Mouse (Mus musculus) neural tube, embryonic 12.5 days (tissue): ENCODE measurements at regions not wholly inside any gene's neighbourhood (a gene's known extent, or its start where the extent isn't known, plus 50 kb on each side); places are given as distances from the start of the nearest gene placed in this dataset.

Source experiments
- ATAC-seq: fragments of 200-750 bp; cut with Nextera tagmentation; 2 replicates; pipeline ENCODE4 v1.8.0; 2017; ENCODE audit warnings: low read depth, mild to moderate bottlenecking, moderate TSS enrichment, moderate library complexity; ENCODE audit not compliant: low FRiP score
- H3K27ac ChIP-seq: fragments of 300-500 bp; sonication (generic); 2 replicates; pipeline ENCODE4 v1.5.1; 2016
- H3K27me3 ChIP-seq: fragments of 300-500 bp; sonication (generic); replicated peaks from 2 replicates; pipeline ENCODE4 v1.6.1; 2016; ENCODE audit warnings: mild to moderate bottlenecking
- H3K36me3 ChIP-seq: fragments of 300-500 bp; sonication (generic); 2 replicates; pipeline ENCODE4 v1.6.1; 2016; ENCODE audit warnings: mild to moderate bottlenecking
- H3K4me1 ChIP-seq: fragments of 300-500 bp; sonication (generic); 2 replicates; pipeline ENCODE4 v1.6.1; 2016
- H3K4me2 ChIP-seq: fragments of 300-500 bp; sonication (generic); replicated peaks from 2 replicates; pipeline ENCODE4 v1.6.1; 2016; ENCODE audit warnings: mild to moderate bottlenecking
- H3K4me3 ChIP-seq: fragments of 300-500 bp; sonication (generic); 2 replicates; pipeline ENCODE4 v1.5.1; 2016
- H3K9ac ChIP-seq: fragments of 300-500 bp; sonication (generic); 2 replicates; pipeline ENCODE4 v1.6.1; 2016; ENCODE audit warnings: mild to moderate bottlenecking
- H3K9me3 ChIP-seq: fragments of 300-500 bp; sonication (generic); 2 replicates; pipeline ENCODE4 v1.6.1; 2016; ENCODE audit warnings: mild to moderate bottlenecking
- WGBS: fragments of 180-500 bp; shearing (Covaris S2); methylation state at CpG from one replicate; pipeline ENCODE4 v1.1.7; 2016; 5-methylcytosine and 5-hydroxymethylcytosine counted together

DNA sequence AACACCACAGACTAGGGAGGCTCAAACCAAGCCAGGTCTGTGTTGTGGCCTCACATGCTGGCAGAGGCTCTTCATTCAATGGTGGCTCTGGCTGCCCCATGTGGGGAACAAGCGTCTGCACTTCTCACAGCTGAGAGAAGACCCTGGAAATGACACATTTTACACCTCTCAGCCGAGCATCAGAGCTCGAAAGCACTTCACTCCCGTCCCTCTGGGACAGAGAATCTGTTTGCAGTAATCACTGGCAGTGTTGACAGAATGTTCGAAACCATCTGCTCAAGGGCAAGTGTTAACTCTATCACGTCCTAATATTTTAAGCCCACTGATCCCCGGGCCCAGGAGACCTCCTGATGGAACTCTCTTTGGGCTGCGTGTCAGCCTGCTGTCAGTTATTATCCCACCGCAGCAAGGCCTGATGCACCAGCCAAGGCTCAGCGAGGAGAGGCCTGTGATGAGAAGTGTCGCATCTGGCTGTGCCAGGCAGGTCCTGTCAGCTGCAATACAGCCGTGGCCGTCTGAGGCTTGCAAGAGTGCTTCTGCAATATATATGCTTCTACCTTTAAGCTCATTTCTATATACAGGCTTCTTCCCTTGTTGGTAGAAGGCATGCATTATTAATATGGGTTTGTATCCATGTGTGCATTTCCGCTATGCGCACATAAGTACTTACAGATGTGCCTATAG, 241.5 kb upstream of the Dnajc19 start:
- Histone ChIP-seq H3K4me1 (no peaks in the 10 kb centered on the region), H3K36me3 (no peaks in the 10 kb centered on the region), H3K27ac (no peak overlapping the region), H3K4me3 (no peak overlapping the region), H3K9me3 (no peaks in the 10 kb centered on the region), H3K9ac (no peak overlapping the region), H3K4me2 (no peak overlapping the region), H3K27me3 (0 out of 2 replicates have a peak, but pooled peaks cover 6% of the 10 kb centered on the region)
- ATAC-seq, result peak; percentile 69; the same call in 1 of the 2 replicates
- WGBS, result 40% methylated on average over 15 of the region's 15 CpGs

DNA sequence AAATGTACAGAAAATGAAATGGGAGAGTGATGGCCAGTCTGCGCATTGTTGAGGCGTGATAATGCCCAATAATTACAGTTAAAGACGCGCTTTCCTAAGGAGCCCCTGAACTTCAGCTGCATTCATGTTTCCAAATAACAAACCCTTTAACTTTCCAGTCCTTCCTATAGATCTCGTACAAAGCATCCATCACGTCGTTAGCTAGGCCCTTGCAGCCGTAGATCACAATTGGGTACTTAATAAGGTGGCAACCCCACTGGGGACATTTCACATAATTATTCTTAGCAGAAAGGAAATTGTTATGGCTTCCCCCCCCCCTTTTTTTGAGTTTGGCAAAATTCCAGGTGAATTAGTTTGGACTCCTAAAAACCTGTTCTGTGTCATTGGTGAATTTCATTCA, 233.7 kb upstream of the Dnajc19 start:
- Histone ChIP-seq H3K9ac (no peak overlapping the region), H3K4me2 (no peak overlapping the region), H3K27ac (no peak overlapping the region), H3K9me3 (no peaks in the 10 kb centered on the region), H3K27me3 (no peaks in the 10 kb centered on the region), H3K36me3 (no peaks in the 10 kb centered on the region), H3K4me3 (no peak overlapping the region), H3K4me1 (no peaks in the 10 kb centered on the region)
- no peak for ATAC-seq
- 60% methylated on average over 8 of the region's 8 CpGs for WGBS

DNA sequence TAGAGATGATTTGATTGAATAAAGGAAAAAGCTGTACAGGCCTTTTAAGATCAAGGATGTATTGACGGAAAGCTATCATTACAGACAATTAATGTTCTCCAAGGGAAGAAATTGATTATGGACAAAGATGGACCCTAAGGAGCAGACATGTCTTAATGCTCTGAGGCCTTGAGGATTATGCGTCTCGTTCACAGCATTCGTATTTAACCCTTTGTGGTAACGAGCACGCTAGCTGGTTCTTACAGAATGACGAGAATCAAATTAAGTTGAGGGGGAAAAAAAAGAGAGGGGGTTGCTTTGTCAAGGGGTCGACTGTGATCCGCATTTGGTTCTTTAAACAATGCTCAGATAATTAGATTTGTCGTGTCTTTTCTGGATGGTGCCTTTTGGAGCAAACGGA, 233.3 kb upstream of the Dnajc19 start:
- WGBS, result 68% methylated on average over 11 of the region's 11 CpGs
- H3K4me2 ChIP-seq, result no peak overlapping the region
- H3K27me3 ChIP-seq, result no peaks in the 10 kb centered on the region
- no peak overlapping the region for H3K9ac ChIP-seq
- H3K9me3 ChIP-seq, result no peaks in the 10 kb centered on the region
- no peaks in the 10 kb centered on the region for H3K36me3 ChIP-seq
- H3K27ac ChIP-seq, result no peak overlapping the region
- H3K4me3 ChIP-seq, result no peak overlapping the region
- ATAC-seq, result no peak
- H3K4me1 ChIP-seq, result no peaks in the 10 kb centered on the region

DNA sequence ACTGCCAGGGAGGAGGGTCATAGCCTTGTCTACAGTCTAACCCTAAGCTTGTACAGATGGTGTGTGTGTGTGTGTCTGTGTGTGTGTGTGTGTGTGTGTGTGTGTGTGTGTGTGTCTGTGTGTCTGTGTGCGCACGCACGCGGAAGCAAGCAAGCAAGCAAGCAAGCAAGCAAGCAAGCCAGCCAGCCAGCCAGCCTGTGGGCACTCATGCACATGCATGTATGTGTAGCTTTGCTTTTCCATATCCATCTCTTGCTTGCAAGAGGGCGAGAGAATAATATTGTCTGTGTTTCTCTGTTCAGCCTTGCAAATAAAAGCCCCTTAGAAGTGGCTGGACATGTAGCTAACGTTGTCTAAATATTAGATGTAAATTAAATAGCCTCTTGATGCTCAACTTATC, 230.8 kb upstream of the Dnajc19 start:
- 87% methylated on average over 6 of the region's 6 CpGs for WGBS
- H3K4me3 ChIP-seq, result no peak overlapping the region
- no peak overlapping the region for H3K27ac ChIP-seq
- no peak for ATAC-seq
- H3K27me3 ChIP-seq, result no peaks in the 10 kb centered on the region
- no peaks in the 10 kb centered on the region for H3K36me3 ChIP-seq
- H3K4me2 ChIP-seq, result no peak overlapping the region
- H3K9me3 ChIP-seq, result no peaks in the 10 kb centered on the region
- no peaks in the 10 kb centered on the region for H3K4me1 ChIP-seq
- no peak overlapping the region for H3K9ac ChIP-seq

DNA sequence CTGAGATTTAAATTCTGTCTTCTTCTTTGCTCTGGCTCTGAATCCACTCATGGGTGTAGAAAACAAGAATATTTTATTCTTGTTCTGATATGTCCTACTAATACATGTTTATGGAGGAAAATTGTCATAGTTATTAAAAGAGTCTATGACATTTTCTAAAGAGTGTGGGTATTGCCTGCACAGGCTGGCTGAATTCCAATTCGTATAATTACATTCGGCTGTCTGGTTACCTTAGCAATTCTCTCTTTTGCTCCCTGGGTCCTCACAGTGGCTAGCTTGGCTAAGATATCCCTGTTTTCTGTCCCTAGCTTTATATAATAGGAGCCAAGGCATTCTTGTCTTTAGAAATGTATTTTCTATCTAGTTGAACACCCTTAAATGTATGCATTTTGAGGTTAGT, 218.5 kb upstream of the Dnajc19 start:
- H3K27ac ChIP-seq, result no peak overlapping the region
- ATAC-seq, result no peak
- H3K4me2 ChIP-seq, result no peak overlapping the region
- no peaks in the 10 kb centered on the region for H3K4me1 ChIP-seq
- H3K27me3 ChIP-seq, result no peaks in the 10 kb centered on the region
- H3K36me3 ChIP-seq, result no peaks in the 10 kb centered on the region
- H3K9ac ChIP-seq, result no peak overlapping the region
- no peak overlapping the region for H3K4me3 ChIP-seq
- 79% methylated on average over 2 of the region's 2 CpGs for WGBS
- H3K9me3 ChIP-seq, result no peaks in the 10 kb centered on the region

DNA sequence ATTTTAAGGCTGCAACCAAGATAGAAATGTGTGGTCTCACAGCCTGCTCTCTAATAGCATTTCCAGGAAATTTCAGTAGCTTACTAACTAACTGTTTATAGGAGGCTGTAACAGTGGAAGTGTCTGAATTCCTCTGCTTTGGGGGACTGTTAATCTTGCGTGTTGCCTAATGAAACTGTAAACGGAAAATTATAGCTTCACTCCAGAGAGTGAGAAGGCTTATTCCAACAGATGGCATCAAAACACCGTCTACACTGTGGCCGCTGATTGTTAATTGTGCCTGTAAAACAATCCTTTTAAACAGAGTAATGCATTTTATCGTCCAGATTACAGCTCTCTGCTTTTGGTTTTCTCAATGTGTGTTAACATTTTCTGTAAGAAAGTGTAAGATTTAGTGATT, 206.7 kb upstream of the Dnajc19 start:
- H3K9me3 ChIP-seq, result no peaks in the 10 kb centered on the region
- no peaks in the 10 kb centered on the region for H3K27me3 ChIP-seq
- H3K9ac ChIP-seq, result no peak overlapping the region
- no peak for ATAC-seq
- no peak overlapping the region for H3K27ac ChIP-seq
- H3K36me3 ChIP-seq, result no peaks in the 10 kb centered on the region
- 53% methylated on average over 5 of the region's 5 CpGs for WGBS
- H3K4me2 ChIP-seq, result no peak overlapping the region
- no peak overlapping the region for H3K4me3 ChIP-seq
- H3K4me1 ChIP-seq, result no peaks in the 10 kb centered on the region

DNA sequence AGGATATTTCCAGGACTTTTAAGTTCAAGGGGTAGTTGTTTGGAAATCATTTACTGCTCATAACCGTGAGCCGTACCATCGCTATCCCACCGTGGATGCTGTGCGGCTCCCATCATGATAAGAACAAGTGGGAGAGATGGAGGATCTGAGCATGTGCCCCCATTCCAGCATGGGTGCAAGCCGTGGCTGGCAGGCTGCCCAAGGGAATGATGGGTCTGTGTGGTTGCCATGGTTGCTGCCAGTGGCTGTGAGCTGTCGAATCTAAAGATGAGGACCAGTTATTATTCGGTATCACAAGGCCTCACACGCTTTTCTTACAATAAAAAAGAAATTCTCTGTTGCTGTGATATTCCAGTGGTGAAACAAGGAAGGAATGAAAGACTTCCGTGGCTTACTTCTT, 189.0 kb upstream of the Dnajc19 start:
- H3K4me2 ChIP-seq, result no peak overlapping the region
- H3K9me3 ChIP-seq, result no peaks in the 10 kb centered on the region
- ATAC-seq, result no peak
- H3K36me3 ChIP-seq, result no peaks in the 10 kb centered on the region
- no peak overlapping the region for H3K9ac ChIP-seq
- H3K4me1 ChIP-seq, result peaks cover 14% of the 10 kb centered on the region
- H3K4me3 ChIP-seq, result no peak overlapping the region
- no peak overlapping the region for H3K27ac ChIP-seq
- no peaks in the 10 kb centered on the region for H3K27me3 ChIP-seq
- WGBS, result 88% methylated on average over 10 of the region's 10 CpGs

DNA sequence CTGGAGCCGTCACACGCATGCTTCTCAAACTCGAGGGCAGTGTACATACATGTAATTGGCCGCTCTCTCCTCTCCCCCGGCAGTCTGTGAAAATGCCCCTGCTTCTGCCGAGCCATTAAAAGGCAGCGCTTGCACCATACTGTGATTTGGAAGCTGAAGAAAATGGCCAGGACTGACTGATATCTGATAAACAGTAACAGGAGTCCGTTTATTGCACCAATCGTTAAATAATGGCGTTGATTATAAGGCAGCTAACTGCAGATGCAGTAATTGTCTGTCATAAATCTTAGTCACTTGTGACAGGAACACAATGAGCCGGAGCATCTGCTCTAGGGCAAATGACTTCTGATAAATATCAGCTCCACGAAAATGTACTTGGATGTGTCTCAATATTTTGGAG, 185.3 kb upstream of the Dnajc19 start:
- Histone ChIP-seq H3K4me1 (peaks cover 14% of the 10 kb centered on the region), H3K4me2 (peak overlapping the region; percentile 14; the same call in 1 of the 2 replicates), H3K27me3 (no peaks in the 10 kb centered on the region), H3K4me3 (no peak overlapping the region), H3K36me3 (no peaks in the 10 kb centered on the region), H3K9me3 (no peaks in the 10 kb centered on the region), H3K9ac (no peak overlapping the region), H3K27ac (no peak overlapping the region)
- ATAC-seq, result peak; percentile 65
- 31% methylated on average over 12 of the region's 12 CpGs for WGBS

DNA sequence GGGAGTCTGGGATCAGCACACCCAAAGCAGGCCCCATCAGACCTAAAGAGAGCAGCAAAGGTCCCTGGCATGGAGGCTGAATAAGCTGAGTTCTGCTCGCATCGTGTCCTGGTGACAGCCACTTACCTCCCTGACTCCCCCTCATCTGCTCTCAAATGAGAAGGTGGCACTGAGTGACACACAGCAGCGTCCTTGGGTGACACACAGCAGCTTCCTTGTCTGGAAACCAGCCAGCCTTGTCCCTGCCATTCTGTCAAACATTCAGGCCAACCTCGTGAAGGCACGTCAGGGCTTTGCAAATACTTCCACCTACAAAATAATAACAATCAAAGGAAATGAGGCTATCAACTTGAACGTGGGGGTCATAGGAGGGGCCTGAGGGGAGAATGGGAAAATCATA, 183.7 kb upstream of the Dnajc19 start:
- no peak overlapping the region for H3K4me2 ChIP-seq
- H3K9ac ChIP-seq, result no peak overlapping the region
- H3K9me3 ChIP-seq, result no peaks in the 10 kb centered on the region
- H3K36me3 ChIP-seq, result no peaks in the 10 kb centered on the region
- 77% methylated on average over 6 of the region's 6 CpGs for WGBS
- H3K4me3 ChIP-seq, result no peak overlapping the region
- H3K4me1 ChIP-seq, result peaks cover 14% of the 10 kb centered on the region
- ATAC-seq, result no peak
- H3K27me3 ChIP-seq, result no peaks in the 10 kb centered on the region
- H3K27ac ChIP-seq, result no peak overlapping the region

DNA sequence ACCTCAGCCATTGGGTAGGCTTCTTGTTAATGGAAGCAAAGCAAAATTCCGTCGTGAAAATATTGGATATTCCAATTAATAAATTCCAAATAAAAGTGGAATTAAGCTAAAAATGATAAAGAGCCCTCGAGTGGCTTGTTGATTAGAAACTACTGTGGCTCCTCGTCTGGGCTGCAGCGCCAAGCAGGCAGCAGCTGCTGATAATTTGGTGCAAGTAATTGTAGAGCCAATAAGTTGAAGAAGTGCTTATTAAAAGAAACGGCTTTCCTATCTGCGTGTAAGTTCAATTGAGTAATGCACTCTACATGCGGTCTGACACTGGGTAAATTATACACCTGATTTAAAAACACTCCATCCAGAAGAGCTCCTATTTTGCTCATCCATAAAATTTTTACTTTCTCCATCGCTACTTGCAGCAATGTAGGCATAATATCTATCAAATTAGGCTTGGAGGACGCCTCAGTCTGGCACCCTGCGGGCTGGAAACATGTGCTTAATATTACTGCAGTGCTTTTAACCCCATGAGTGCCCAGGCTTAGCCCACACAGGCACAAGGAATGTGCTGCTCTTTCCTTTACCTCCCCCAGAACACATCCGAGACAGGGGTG, 171.7 kb upstream of the Dnajc19 start:
- ATAC-seq, result peak; percentile 48; the same call in 1 of the 2 replicates
- H3K4me1 ChIP-seq, result 0 out of 2 replicates have a peak, but pooled peaks cover 5% of the 10 kb centered on the region
- peak overlapping the region; percentile 8; the same call in 1 of the 2 replicates for H3K4me2 ChIP-seq
- H3K4me3 ChIP-seq, result no peak overlapping the region
- H3K9ac ChIP-seq, result no peak overlapping the region
- H3K9me3 ChIP-seq, result no peaks in the 10 kb centered on the region
- H3K27me3 ChIP-seq, result no peaks in the 10 kb centered on the region
- no peaks in the 10 kb centered on the region for H3K36me3 ChIP-seq
- WGBS, result 52% methylated on average over 12 of the region's 12 CpGs
- H3K27ac ChIP-seq, result no peak overlapping the region

DNA sequence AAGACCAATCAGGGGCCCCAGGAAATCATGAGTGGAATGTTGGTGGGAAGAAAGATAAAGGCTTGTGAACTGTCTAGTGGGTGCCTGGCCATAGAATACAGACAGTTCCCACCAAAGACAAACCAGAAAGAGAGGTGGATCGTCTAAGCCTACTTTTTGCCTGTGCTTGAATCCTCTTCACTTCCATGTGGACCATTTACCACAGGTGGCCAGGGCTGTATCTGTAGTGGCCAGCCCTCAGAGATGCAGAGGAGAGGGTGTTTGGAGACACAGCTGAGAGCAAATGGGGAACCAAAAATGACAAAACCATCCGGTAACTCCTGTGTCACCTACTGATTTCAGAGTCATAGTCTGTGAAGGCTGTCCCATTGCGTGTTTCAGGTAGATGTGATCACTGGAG, 161.0 kb upstream of the Dnajc19 start:
- Histone ChIP-seq H3K27me3 (no peaks in the 10 kb centered on the region), H3K4me2 (no peak overlapping the region), H3K9ac (no peak overlapping the region), H3K36me3 (no peaks in the 10 kb centered on the region), H3K27ac (no peak overlapping the region), H3K4me3 (no peak overlapping the region), H3K9me3 (no peaks in the 10 kb centered on the region), H3K4me1 (no peaks in the 10 kb centered on the region)
- WGBS, result 94% methylated on average over 3 of the region's 3 CpGs
- ATAC-seq, result no peak

DNA sequence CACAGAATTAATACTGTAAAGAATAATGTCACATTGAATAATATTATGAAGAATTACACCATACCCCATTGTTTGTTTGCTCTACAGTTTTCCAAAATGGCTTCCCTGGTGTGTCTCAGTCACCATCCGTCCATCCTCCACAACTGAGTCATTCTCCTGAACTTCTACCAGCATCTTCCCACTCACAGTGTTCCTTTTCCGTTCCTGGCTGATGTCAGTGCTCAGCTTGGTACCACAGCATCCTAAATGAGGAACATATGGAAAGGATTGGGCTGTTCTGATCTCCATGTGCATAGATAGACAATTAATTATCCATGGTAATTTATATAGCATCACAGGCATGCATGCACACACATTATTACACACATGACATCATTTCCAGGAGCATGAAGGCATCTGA, 158.9 kb upstream of the Dnajc19 start:
- no peaks in the 10 kb centered on the region for H3K4me1 ChIP-seq
- H3K4me2 ChIP-seq, result no peak overlapping the region
- no peaks in the 10 kb centered on the region for H3K27me3 ChIP-seq
- no peak overlapping the region for H3K9ac ChIP-seq
- 76% methylated on average over 2 of the region's 2 CpGs for WGBS
- no peak overlapping the region for H3K27ac ChIP-seq
- no peak overlapping the region for H3K4me3 ChIP-seq
- H3K36me3 ChIP-seq, result no peaks in the 10 kb centered on the region
- H3K9me3 ChIP-seq, result no peaks in the 10 kb centered on the region
- no peak for ATAC-seq

DNA sequence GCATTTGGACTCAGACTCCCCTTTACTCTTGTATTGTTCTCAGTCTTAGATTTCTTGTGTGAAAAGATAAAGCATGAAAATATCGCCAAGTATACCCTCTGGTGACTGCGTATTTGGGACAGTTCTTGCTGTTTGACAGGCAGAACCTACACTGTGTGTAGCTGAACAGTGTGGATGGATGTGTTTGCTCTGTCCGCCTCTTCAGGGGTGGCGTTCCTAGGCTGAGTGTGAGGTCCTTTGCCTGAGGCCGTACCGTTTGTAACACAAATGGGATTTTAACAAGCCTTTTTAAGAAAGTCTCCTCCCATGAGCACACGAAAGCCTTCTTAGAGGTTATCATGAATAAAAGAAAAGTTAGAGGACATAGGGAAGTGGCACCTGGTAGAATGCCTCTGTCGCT, 153.3 kb upstream of the Dnajc19 start:
- no peak for ATAC-seq
- 38% methylated on average over 8 of the region's 8 CpGs for WGBS
- Histone ChIP-seq H3K9ac (no peak overlapping the region), H3K4me1 (no peaks in the 10 kb centered on the region), H3K4me3 (no peak overlapping the region), H3K27ac (no peak overlapping the region), H3K9me3 (no peaks in the 10 kb centered on the region), H3K4me2 (no peak overlapping the region), H3K27me3 (no peaks in the 10 kb centered on the region), H3K36me3 (no peaks in the 10 kb centered on the region)
